Mouse (Mus musculus) c-Kit-negative CD71-positive TER-119-positive erythroid progenitor cells, embryonic 14.5 days (primary cell): ENCODE results near the gene Rgs8.

ENCODE experiments used
- DNase-seq: peaks from one replicate; pipeline ENCODE4 v3.0.0-alpha.2; 2013; ENCODE audit warnings: low read depth, low spot score

Rgs8 gene

DNA sequence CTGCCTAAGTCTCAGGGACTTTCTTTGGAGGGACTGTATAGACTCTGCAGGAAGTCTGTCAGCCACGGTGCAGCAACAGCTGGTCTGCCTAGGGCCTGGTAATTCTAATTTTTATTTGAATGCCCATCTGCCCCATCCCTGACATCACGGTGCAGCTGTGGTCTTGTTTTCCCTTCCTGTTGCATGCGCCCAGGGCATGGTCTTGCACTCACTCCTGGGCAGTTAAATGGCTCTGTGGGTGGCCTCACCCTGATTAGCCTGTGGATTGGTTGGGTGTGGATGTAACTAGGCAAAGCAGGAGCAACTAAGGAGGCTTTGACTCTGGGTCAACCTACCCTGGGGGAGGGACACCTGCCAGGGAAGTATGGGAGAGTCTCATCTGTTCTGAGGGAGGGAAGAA lies 52.2 kb downstream of the Rgs8 start:
- no peak for DNase-seq

DNA sequence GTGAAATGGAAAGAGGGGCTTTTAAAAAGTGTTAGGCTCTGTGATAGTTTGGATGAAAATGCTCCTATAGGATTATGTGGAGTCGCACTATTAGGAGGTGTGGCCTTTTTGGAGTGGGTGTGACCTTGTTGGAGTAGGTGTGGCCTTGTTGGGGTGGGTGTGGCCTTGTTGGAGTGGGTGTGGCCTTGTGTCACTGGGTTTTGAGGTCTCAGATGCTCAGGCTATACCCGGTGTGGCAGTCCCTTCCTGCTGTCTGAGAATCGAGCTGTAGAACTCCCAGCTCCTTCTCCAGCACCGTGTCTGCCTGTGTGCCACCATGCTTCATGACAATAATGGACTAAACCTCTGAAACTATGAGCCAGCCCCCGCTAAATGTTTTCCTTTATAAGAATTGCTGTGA lies 55.8 kb downstream of the Rgs8 start:
- no peak for DNase-seq

DNA sequence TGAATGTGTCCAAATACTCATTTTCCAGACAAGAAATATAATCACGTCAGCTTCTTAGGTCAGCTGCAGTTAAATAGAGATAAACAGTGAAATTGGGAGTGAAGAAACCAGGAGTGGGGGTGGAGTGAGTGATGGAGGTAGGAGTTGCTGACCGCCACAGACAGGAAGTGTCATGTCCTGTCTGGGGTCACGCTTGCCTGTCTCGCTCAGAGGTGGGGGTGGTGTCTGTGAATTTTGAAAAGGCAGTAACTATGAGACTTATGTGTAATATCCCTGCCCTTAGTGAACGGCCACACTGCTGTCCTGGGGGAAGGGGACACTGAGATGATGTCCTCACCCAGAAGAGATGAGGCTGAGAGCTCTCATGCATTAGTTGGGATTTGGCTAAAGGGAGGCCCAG lies 56.6 kb downstream of the Rgs8 start:
- DNase-seq: no peak

DNA sequence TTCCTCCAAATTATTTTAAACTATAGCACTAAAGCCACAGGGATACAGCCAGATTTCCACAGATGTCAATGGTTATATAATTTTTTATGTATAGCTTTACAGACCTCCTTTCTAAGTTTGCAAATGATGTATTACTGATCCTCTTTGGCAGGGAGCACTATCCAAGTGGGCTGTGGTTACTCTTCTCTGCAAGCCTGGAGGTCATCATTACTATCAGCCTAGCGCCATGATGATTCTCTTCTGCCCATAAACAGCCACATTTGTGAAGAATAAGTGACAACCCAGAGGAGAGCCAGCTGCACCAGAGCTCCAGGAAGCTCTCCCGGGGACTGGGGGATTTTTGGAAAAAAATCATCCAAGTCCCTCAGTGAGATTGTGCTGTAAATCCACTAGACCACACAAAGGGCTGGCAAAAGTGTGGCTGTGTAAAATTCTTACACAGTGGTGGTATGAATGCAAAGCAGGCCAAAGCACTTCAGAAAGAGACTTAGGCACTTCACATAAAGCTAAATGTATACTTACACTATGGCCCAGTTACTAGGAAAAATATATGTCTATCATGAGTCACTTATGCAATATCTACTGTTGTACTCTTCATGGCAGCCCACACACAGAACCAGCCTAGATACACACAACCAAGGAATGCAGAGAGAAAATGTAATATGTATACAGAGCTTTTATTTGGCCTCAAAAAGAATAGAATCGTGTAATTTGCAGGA lies 58.9 kb downstream of the Rgs8 start:
- no peak for DNase-seq

DNA sequence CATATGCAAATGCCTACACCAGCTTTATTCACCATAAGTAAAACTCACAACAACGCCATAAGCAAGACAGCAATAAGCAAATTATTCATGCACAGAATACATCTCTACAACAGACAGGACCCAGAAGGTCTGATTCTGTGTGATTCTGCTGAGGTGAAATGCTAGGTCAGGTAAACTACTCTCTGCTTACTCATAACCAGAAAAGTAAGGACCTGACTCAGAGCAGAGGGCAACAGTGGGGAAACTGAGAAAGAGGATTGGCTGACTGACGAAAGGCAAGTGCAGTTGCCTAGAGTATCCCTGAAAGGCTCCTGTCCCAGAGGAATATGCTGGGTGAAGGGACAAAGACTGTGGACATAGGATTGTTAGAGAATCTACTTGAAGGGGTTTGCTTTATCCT lies 59.8 kb downstream of the Rgs8 start:
- no peak for DNase-seq

DNA sequence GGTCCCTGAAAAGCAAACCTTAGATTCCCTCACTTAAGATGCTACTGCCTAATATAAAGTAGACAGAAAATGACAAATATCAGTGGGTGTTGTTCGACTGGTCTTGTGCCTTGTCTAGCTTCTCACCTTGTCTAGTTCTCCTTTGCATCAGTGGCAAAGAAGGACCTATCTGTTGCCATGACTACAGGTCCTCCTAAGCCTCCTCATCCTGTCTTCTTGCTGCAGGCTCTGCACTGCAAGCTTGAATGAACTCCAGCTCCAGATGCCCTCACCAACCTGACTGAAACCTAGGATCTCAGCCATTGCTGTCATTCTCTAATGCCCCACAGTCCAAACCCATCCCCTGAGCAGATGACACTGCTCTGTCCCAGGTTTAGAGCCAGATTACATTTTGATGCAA lies 65.2 kb downstream of the Rgs8 start:
- DNase-seq: no peak

DNA sequence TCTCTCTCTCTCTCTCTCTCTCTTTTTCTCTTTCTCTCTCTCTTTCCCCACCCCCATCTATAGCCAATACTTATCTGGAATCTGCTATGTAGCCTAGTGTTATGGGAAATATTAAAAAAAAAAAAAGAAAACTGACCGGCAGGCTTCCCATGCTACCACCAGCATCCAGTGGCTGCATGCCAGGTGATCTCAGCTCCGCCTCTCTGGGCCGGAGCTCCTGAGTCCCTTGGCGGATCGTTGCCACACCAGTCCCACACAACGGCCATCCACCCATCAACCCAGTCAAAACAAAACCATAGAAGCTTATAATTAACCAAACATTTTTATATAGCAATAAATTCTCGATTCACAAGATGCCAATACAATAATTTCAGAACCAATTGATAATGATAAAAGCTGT lies 68.1 kb downstream of the Rgs8 start:
- no peak for DNase-seq

DNA sequence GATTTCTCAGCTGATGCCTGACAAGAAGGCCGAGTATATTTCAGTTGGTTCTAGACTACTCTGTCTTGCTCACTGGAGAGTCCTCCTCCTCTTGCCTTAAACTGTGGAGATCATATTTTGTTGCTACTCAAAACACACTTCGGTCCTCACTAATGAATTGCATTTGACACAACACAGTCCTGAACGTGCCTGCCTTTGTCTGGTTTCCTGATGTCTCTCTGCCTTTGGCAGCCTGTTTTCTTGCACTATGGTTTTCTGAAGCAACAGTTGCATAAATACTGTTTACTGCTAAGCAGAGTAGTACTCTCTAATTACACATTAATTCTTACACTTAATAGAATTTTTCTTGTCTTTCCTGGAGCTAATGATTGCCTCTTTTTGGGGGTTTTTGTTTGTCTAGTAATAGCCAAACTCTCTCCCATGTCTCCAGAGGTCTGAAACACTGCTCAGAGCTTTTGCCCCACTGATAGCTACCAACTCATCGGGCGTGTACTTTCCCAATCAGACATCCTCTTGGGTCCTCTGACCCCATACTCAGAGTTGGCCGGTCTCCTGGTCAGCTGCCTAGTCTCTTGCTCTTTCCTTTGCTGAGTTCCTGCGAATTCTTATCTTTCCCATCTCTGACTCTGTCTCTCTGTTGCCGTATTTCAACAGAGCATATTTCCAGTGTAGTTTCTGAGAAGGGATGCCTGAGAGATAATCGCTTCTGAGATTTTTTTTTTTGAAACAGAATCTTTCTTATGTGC lies 68.9 kb downstream of the Rgs8 start:
- no peak for DNase-seq

DNA sequence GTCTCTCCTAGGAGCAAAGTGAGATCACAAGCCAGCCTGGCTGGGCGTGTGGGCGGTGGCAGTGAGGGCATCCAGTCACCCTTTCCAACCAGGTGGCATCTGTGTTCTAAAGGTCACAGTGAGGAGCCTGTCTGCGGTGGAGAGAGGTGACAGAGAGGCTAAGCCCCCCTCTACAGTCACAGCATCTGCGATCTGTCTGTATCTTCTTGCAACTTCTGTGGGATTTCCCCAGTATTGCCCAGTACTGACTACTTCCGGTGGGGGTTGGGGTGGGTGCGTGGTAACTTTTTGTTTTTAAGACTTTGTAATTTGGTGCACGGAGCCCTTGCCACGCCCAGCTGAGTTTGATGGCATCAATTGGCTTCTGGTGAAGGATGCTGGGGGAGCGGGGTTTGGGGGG lies 70.6 kb downstream of the Rgs8 start:
- DNase-seq: no peak

DNA sequence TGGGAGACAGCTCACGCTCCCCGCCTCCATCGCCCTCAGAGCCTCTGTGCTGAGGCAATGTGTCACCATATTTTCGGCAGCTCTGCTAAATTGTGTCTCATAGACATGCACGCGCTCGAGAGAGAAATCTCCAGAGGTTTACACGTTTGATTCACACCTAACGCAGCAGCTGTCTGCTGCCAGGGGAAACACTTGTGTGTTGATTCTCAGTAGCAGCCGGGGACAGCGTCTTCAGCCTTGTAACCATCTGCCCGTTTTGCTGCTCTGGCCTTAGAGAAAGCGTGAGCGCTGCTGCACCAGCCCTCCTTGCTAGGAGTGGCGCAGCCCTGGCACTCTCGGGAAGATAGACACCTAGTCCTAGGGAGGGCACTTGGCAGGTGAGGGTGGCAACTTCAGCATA lies 73.8 kb downstream of the Rgs8 start:
- DNase-seq: no peak

DNA sequence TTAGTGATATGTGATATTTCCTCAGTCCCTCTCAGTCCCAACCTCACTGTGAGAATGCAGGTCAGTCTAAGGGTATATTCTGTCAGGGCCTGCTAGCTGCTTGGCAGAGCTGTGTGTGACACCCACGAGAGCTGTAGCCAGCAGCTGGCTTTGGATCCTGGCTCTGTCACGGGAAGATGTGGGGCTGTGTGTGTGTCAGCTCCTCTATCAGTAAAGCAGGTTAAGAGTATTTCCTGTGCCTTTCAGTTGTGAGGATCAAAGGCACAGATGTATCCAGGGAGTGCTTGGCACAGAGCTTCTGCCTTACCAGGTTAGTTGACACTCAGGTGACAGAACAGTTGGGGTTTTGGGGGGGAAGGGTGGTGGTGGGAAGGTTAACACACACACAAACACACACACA lies 77.0 kb downstream of the Rgs8 start:
- no peak for DNase-seq

DNA sequence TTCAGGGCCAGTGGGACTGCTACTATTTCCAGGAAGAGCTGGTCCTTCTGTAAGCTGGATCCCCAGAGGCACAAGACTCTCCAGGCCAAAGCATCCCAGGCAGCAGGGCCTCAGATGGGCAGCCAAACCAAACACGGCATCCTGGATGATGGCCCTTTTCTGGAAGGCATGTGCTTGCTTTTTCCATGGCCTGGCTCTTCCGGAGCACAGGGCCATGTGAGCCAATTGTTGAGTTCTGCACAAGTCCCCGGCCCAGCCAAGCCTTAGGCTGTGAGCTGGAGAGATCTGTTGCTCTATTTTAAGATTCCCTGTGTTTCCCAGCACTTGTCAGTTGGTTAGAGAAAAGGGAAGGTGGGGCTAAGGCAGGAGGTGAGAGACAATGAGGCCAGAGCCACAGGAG lies 77.8 kb downstream of the Rgs8 start:
- no peak for DNase-seq

DNA sequence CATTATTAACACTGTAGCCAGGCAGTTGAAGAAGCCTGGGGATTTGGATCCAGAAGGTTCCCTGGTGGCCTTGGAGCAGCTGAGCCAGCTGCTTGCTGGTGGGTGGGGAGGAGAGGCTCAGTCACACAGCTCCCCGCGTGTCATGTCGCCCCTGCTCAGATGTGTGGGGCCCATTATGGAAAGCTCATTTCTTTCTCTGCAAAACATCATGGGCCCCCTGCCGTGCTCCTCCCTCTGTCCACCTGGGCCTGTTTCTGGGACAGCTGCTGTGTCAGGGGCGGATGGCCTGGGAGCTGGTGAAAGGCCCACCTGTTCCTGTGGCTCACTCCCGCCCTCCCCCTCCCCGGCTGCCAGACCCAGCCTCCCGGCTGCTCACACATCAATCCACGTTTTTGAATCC lies 80.4 kb downstream of the Rgs8 start:
- DNase-seq: no peak

DNA sequence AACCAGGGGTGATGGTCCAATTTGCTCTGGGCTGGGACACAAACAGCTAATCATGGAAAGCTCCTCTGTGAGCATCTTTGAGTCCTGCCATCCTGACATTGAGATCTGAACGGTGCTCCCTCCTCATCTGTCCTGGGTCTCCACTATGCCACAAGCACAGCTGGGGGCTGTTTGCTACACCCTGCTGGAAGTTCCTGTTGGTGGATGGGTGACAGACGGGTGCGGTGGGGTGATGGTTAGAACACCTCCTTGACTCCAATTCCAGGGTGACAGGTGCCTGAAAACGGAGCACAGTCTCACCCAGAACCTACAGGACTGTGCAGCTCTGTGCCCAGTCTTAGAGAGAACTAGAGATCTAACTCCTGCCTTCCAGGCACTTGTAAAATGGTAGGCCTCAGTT lies 82.0 kb downstream of the Rgs8 start:
- DNase-seq: no peak

DNA sequence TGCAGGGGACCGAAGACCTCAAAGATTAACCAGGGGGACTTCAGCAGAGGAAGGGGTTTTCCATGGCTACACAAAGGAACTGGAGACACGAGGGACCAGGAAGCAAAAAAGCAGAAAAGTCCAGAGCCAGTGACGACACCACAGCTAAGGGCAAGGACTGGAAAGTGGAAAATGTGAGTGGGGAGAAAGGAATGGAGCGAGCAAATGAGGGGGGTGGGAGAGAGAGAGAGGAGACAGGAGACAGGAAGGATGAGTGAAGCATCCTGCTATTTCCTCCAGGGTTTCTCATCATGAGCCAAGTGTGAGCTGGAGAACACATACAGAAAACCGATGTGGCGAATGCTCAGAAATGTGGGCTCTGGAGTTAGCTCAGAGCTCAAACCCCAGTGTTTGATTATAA lies 83.3 kb downstream of the Rgs8 start:
- DNase-seq: no peak

DNA sequence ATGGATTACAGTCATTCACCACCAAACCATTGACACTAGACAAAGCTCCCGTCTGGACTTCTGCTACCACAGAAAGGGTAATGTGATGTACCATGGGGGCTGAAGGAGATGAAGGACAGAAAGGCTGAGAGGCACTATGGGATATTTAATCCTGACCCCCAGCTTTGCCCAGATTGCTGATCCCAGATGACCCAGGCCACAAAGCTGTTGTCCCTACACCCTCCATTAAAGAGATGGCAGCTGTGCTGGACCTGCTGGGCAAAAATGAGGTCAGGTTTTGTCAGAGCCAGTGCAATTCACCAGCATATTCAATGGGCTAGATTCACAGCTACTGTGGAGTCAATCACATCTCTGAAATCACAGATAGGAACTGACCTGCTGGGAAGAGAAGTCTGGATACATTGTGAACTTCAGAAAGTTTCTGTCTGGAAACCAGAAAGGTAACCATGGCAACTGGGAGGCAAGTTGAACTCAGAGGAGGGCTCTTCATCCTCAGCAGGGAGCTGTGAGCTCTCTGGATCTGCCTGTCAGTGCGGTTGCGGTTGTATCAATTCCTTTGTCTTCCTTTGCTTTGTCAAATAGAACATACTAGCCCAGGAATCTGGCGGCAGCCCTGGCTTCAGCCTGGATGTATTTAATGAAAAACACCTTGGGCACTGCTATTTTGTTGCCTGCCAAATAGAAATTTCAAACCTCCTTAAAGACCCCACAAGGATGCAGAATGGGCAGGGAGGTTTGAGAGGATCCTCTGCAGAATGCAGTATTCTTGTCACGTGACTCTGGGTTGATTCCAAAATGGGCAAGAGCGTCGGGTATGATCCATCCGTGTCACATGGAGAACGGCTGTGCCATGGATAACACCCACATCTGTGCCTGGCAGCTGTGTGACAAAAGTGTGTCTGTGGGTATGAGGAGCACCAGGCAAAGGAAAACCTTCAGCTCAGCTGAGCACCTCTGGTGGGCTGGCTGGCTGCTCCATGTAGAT lies 84.6 kb downstream of the Rgs8 start:
- no peak for DNase-seq

DNA sequence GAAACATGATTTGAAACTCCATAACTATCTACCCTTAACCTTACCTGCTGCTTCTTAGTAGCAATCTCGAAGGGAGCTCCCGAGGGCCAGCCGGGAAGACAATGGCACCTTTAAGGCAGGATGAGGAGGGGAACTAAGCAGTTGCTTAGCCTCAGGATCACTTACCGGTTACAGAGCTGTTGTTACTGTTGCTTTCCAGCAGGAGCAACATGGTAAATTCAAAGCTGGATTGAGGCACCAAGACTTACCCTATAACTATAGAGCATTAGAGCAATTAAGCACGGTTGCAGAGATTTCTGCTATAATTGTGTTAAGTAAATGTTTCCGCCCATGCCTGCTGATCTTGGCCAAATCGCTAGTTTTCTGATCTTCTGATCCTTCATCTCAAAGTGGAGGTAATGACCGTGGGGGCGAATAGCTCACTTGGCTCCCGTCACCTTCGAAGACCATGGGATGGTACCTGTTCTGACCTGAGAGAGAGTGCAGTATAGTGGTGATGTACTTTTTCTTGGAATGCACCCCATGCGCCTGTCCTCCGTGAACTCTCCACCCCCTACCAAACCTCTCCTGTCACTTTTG lies 86.7 kb downstream of the Rgs8 start:
- DNase-seq: no peak

DNA sequence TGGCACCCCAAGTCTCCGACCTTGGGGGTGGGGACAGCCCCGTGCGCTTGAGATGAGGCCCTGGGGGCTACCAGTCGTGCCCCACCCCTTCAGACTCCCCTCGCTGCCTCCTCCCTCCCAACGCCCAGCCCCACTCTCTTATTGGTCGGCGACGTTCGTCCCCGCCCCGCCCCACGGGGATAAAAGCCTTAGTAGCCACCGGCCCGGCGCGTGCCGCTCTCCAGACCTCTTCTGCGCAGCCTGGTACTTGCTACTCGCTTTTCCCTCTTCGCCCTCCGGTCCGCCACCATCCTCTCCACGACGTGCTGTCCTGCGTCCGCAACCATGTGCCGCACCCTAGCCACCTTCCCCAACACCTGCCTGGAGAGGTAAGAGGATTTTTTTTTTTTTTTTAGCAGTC lies 87.3 kb downstream of the Rgs8 start, which contains the start of gene Rgs16:
Gene Rgs16, plus strand, starts transcription at position 205 of the 400 bp plus-strand sequence.
- DNase-seq: no peak

DNA sequence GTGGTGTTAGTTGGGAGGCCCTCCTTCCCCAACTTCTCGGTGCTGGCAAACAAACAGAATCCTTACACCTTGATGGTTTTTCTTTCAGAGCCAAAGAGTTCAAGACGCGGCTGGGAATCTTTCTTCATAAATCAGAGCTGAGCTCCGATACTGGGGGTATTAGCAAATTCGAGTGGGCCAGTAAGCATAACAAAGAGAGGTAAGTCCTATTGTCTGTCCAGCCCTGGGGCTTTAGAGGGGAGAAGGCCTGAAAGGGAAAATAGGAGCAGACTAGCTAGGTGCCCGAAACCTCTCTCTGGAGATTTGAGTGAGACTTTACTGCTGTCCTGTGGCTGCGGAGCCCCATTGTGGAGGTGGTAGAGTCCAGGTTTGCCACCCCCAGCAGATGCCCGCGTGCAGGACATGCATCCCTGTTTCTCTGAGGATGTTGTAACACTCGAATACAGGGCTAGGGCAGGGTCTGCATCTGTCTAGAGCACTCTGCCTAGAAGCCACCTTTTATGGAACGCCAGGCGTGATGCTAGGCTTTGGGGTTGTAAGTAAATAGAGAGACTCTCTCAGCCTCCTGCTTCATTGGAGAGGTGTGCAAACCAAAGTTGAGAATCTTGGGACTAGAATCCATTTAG lies 88.1 kb downstream of the Rgs8 start:
- no peak for DNase-seq

DNA sequence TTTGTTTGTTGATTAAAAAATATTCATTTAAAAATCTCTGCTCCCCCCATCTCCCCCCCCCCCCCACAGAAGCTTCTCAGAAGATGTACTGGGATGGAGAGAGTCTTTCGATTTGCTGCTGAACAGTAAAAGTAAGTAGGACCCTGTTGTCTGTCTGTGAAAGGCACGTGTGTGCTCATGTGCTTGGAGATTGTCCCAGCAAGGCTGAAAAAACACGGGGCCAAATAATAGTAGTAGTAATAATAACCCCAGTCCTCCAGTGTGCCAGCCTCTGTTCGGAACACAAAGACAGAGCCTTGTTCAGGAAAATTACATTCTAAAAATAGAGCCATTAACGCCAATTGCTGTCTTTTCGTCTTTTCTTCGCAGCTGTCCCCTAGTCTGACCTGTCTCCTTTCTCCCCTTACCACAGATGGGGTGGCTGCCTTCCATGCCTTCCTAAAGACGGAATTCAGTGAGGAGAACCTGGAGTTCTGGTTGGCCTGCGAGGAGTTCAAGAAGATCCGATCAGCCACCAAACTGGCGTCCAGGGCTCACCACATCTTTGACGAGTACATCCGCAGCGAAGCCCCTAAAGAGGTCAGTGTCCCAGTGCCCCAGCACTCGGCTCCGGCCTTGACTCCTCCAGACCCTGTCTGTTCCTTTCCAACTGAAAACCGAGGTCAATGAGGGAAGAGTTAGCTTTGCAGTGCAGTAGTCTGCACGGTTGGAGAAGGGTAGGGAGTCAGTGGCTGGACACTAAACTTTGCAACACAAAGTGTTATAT lies 88.9 kb downstream of the Rgs8 start:
- DNase-seq: no peak
